Mouse (Mus musculus) kidney, postnatal 4 days (tissue): Measurements from ENCODE around the gene Hba-a1.
A peak's percentile ranks its signal among the peaks of the same experiment; 100 is the strongest.
"Not testable (repeated sequence)": the region's sequence is repeated elsewhere in the genome, so short reads cannot be mapped to it uniquely, and the experiment has no call there.

Source experiments
- DNase-seq, 2 experiments: peaks; one replicate each; pipeline ENCODE4 v3.0.0; 2021; ENCODE audit warnings: mixed read lengths in 2 of 2

Gene Hba-a1

GRCm38 (mm10) chr11:32283091-32283777 lies at the start of gene Hba-a1:
Gene Hba-a1 (plus strand): TSS chr11:32283511.
- not testable (repeated sequence) for DNase-seq

- DNase-seq, result peak in 1 of 2 experiments; percentile 2
Measured at GRCm38 (mm10) chr11:32233895-32234294, 49.4 kb upstream of the Hba-a1 start.

DNA sequence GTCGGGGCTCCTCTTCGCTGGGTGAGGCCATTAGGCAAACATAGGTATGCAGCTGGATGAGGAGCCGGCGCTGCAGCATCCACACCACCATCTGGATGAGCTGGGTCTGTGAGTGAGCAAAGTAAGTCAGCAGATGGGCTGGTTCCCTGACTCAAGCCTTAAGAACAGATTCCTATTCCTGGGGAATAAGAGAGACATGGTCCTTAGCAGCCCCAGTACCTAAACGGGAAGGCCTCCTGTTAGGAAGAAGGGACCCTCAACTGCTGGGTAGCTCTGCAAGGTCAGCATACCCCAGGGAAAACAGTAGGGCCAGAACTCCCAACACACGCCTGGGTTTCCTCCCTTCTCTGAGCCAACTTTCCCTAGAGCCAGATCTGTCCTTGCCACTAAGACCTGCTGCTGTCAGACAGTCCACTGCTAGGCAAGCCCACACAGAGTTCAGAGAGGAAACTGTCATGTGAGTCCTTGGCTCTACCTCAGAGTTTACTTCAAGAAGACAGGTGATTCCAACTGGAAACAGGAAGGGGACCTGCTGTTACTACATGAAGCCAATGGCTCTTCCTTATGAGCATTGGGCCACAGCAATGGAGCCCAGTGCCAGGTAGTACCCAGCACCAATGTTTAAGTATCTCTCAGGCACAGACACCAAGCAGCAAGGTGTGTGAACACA lies 48.4 kb upstream of the Hba-a1 start:
- DNase-seq, result no peak

- DNase-seq, result peak; percentile 87 to 92
Measured at GRCm38 (mm10) chr11:32235646-32236045, 47.7 kb upstream of the Hba-a1 start.

GRCm38 (mm10) chr11:32236132-32236531 lies 47.2 kb upstream of the Hba-a1 start:
- DNase-seq, result no peak

GRCm38 (mm10) chr11:32236712-32237410 lies 46.5 kb upstream of the Hba-a1 start:
- peak; percentile 83 to 88 for DNase-seq

DNA sequence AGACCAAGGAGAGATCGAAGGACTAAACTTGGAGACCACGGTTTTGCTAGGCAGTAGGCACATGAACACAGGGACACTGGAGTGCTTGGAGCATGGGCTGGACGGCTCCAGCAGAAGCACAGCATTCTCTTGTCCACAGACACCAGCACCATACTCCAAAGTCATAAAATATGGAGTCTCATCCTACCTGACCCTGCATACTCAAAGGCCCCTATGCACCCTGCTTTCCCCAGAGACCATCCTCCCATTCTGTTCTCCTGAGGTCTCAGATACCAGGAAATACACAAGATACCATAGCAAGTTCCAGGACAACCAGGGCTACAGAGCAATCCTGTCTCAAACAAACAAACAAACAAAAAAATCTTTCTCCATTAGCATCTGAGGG lies 45.9 kb upstream of the Hba-a1 start:
- DNase-seq, result no peak

DNA sequence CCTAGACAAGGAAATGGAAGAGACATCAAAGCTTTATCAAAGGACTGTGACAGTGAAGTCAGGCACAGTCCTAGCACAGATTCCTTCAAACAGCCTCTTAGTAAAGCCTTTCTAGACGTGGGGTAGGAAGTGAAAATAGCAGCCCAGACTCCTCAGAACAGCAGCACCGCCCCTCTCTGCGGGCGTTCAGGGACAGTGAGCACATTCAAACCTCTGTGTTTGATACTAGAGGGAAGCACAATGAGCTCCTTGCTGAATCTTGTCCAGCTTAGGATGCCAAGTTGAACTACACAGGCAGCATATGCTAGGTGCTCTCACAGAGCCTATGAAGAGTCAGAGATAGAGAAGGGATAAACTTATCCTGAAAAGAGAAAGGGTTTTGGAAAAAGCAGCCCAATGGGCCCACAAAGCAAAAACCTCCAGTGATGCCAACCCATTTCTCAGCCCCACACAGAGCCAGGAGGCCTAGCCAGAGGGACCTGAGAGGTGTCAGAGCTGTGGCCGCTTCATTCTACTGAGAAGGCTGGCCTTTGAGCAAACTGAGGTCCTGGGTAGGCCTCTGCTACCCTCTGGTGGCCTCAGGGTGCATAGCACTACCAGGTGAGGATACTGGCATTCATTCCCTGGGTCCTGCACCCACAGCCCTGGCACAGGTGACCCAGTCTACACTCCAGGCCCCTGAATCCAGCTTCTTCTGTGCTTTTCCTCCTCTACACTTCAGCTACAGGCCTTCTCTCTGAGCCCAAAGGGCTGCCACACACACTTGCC lies 45.0 kb upstream of the Hba-a1 start:
- DNase-seq, result peak; percentile 81 to 83

GRCm38 (mm10) chr11:32241391-32241790 lies 41.9 kb upstream of the Hba-a1 start:
- DNase-seq, result no peak

GRCm38 (mm10) chr11:32242209-32242608 lies 41.1 kb upstream of the Hba-a1 start:
- no peak for DNase-seq

GRCm38 (mm10) chr11:32243205-32243955 lies 39.9 kb upstream of the Hba-a1 start:
- DNase-seq, result peak; percentile 53 to 66

GRCm38 (mm10) chr11:32244064-32244463 lies 39.2 kb upstream of the Hba-a1 start:
- DNase-seq, result peak; percentile 66 to 67

DNA sequence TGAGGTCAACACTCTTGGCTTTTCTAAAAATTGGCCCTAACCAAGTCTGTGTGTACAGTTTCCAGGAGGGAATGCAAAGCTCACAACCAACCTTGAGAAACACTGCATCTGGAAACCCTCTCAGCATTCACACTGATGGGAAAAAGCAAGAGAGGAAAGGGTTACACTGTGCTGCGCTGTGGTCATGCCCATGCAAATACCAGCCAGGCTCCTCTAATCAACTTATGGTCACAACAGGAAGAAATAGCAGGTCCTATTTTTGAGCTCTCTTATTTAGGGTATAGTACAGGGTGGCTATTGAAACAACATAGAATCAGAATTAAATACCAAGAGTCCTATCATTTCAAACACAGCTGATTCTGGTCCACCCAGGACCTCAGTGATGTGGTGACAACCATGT lies 38.7 kb upstream of the Hba-a1 start:
- no peak for DNase-seq

- DNase-seq, result no peak
Measured at GRCm38 (mm10) chr11:32245614-32246013, 37.7 kb upstream of the Hba-a1 start.

- no peak for DNase-seq
Measured at GRCm38 (mm10) chr11:32247068-32247467, 36.2 kb upstream of the Hba-a1 start.

DNA sequence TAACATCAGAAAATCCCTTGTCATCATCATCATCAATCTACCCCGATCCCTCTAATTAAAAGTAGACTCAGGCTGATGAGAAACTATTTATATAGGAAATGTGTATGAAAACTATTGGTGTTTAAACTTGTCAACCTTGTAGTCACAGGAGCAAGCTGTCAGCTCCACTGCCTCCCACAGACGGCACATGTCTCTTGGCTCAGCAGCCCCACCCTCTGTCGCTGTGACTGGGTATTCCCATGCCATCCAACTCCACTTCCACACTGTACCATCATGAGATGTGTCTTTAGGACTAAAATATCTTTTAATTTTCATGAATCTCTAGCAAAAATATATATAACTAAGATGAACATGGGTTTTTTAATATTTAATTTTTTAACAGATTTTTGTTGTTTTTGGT lies 35.0 kb upstream of the Hba-a1 start:
- DNase-seq, result no peak

DNA sequence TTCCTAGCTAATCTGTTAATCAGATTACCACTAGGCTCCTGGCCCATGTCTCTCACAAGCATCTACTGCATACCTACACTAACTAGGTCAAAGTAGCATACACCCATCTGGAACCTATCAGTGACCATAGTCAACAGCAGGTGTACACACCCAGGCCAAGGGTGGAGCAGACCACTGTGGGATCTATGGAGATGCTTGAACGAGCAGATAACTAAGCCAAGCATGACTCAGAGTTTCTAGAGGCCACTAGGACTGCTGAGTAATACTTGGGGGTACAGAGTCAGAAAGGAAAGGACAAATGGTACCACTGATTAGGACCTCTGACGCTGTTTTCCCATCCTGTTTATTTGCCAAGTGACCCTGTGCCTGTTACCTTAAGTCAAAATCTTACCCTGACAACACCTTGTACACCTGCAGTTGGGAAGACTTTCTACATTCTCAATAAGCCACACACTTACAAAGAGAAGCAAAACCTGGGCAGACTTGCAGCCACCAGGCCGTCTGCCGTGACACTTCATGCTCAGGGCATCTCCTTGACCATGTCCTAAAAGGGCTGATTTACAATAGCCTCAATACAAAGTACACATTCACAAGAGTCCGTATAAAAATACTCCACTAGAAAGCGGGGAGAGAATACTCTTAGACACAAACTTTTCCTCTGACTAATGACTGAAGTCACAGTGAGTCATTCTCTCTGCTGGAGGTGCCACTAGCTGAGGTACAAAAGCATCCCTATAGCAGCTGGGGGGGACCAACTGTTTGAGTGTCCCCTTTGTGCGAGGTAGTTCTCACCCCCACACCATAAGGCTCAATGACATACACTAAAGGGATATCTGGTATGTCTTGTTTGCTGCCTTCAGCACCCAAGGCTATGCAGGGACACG lies 32.2 kb upstream of the Hba-a1 start:
- DNase-seq, result no peak

- DNase-seq, result no peak
Measured at GRCm38 (mm10) chr11:32253121-32253520, 30.2 kb upstream of the Hba-a1 start.

DNA sequence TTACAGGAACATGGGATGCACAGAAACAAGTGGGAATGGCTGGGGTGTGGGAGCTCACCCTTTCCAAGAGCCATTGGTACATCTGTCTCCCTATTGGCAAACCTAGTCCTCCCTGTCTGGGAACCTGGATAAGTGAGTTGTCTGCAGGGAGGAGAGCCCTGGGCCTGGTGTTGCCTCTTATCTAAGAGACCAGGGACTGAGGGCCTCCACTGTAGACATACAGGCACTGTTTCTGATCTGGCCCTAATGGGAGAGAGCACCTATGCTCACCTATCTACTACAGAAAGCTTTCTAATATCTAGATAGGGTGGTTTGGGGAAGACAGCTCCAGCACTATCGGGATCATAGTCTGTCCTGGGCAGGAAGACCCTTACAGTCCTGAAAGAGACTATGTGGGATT lies 27.2 kb upstream of the Hba-a1 start:
- DNase-seq, result no peak

DNA sequence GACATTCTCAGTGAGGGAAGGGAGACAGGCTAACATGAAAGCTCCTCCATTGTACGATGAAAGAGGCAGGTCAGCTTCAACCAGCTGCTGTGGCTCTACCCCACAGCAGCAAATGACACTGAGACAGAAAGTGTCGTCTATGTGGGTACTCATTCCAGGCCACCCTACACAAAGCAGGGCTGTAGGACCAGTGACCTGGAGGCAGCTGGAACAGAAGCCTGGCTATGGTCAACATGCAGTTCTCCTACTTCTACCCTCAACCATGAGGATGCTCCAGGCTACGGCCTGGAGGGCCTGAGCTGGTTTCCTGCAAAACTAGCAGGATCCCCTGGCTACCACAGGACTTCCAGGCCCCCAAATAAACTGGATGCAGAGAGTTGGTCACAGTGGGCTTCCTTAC lies 26.7 kb upstream of the Hba-a1 start:
- no peak for DNase-seq

- DNase-seq, result no peak
Measured at GRCm38 (mm10) chr11:32262674-32263415, 20.5 kb upstream of the Hba-a1 start.
